Mouse (Mus musculus) CH12.LX (cell line): ENCODE measurements at regions not wholly inside any gene's neighbourhood (a gene's known extent, or its start where the extent isn't known, plus 50 kb on each side); places are given as distances from the start of the nearest gene placed in this dataset.

ENCODE experiments used
- DNase-seq: peaks from one replicate; pipeline ENCODE4 v3.0.0-alpha.2; 2013; ENCODE audit errors: extremely low read depth
- H3K27ac ChIP-seq: 2 replicates; pipeline ENCODE4 v1.5.1; 2012; ENCODE audit warnings: low read depth, mild to moderate bottlenecking, control low read depth, moderate library complexity; ENCODE audit not compliant: insufficient read depth
- H3K27me3 ChIP-seq: replicated peaks from 2 replicates; pipeline ENCODE3; 2012; ENCODE audit warnings: inconsistent platforms
- H3K36me3 ChIP-seq, 2 experiments: replicated peaks in 1 of 2; 2 replicates each; pipeline versions ENCODE3 to v1.6.1; 2012; ENCODE audit warnings: inconsistent platforms in 1 of 2, low read length in 1 of 2, mild to moderate bottlenecking in 1 of 2, mixed read lengths in 1 of 2, moderate library complexity in 1 of 2; ENCODE audit not compliant: control insufficient read depth in 1 of 2, insufficient read depth in 1 of 2
- H3K4me1 ChIP-seq, 2 experiments: 2 replicates each; pipeline ENCODE4 v1.6.1; 2012; ENCODE audit warnings: inconsistent platforms in 1 of 2, moderate library complexity in 1 of 2; ENCODE audit not compliant: insufficient read depth in 2 of 2, control insufficient read depth in 1 of 2
- H3K4me2 ChIP-seq: 2 replicates; pipeline ENCODE4 v1.6.1; 2012; ENCODE audit warnings: low read depth, mild to moderate bottlenecking, control low read depth; ENCODE audit not compliant: poor library complexity, insufficient read depth, severe bottlenecking
- H3K4me3 ChIP-seq, 3 experiments: fragments of 150-350 bp in 1 of 3; sonication (generic) in 1 of 3; replicated peaks in 1 of 3; 2 replicates each; pipeline versions ENCODE3 to v1.5.1; 2011 to 2012; ENCODE audit warnings: low read depth in 2 of 3, low read length in 2 of 3, mild to moderate bottlenecking in 2 of 3, moderate library complexity in 2 of 3, control low read depth in 1 of 3, improper control_type of control experiment in 1 of 3, inconsistent platforms in 1 of 3, mixed read lengths in 1 of 3; ENCODE audit not compliant: poor library complexity in 1 of 3
- H3K79me2 ChIP-seq: replicated peaks from 2 replicates; pipeline ENCODE4 v1.6.1; 2012; ENCODE audit warnings: mild to moderate bottlenecking, moderate library complexity; ENCODE audit not compliant: control insufficient read depth, poor library complexity, insufficient read depth, severe bottlenecking; ENCODE audit errors: extremely low read depth
- H3K9ac ChIP-seq: 2 replicates; pipeline ENCODE4 v1.6.1; 2012; ENCODE audit warnings: low read depth, mild to moderate bottlenecking, control low read depth, moderate library complexity; ENCODE audit not compliant: insufficient read depth
- H3K9me3 ChIP-seq: replicated peaks from 2 replicates; pipeline ENCODE3; 2012; ENCODE audit warnings: low read length, inconsistent platforms, mixed read lengths
- CHD1 ChIP-seq: IDR thresholded peaks from 2 replicates; pipeline ENCODE4 v1.6.1; 2012; ENCODE audit warnings: low read depth, low read length, improper control_type of control experiment, inconsistent platforms
- CTCF ChIP-seq, 2 experiments: IDR thresholded peaks in 1 of 2; conservative IDR thresholded peaks in 1 of 2; 2 replicates each; pipeline ENCODE4 v1.5.1; 2011 to 2012; ENCODE audit warnings: low read depth in 2 of 2, low read length in 2 of 2, improper control_type of control experiment in 1 of 2, inconsistent platforms in 1 of 2, mild to moderate bottlenecking in 1 of 2, moderate library complexity in 1 of 2
- EP300 ChIP-seq: IDR thresholded peaks from 2 replicates; pipeline ENCODE4 v1.6.1; 2011; ENCODE audit warnings: low read length, improper control_type of control experiment
- ETS1 ChIP-seq: conservative IDR thresholded peaks from 2 replicates; pipeline ENCODE4 v1.6.1; 2012; ENCODE audit warnings: low read depth, mild to moderate bottlenecking, inconsistent platforms, low read length, improper control_type of control experiment, moderate library complexity
- GABPA ChIP-seq: IDR thresholded peaks from 2 replicates; pipeline ENCODE4 v1.6.1; 2012; ENCODE audit warnings: low read depth, low read length, improper control_type of control experiment, inconsistent platforms; ENCODE audit not compliant: insufficient replicate concordance
- IRF4 ChIP-seq: IDR thresholded peaks from 2 replicates; pipeline ENCODE4 v1.6.1; 2014; ENCODE audit warnings: low read depth, mild to moderate bottlenecking, inconsistent platforms, low read length, improper control_type of control experiment
- JUND ChIP-seq: conservative IDR thresholded peaks from 2 replicates; pipeline ENCODE4 v1.6.1; 2011; ENCODE audit warnings: low read depth, low read length, improper control_type of control experiment
- MAFK ChIP-seq: IDR thresholded peaks from 2 replicates; pipeline ENCODE4 v1.6.1; 2011; ENCODE audit warnings: low read length, improper control_type of control experiment; ENCODE audit not compliant: insufficient replicate concordance
- MAZ ChIP-seq: IDR thresholded peaks from 2 replicates; pipeline ENCODE4 v1.6.1; 2012; ENCODE audit warnings: low read depth, mild to moderate bottlenecking, inconsistent platforms, low read length, improper control_type of control experiment, moderate library complexity
- MXI1 ChIP-seq: IDR thresholded peaks from 2 replicates; pipeline ENCODE4 v1.6.1; 2011; ENCODE audit warnings: mild to moderate bottlenecking, low read depth, low read length, improper control_type of control experiment
- POLR2AphosphoS2 ChIP-seq: IDR thresholded peaks from 2 replicates; pipeline ENCODE4 v1.6.1; 2011; ENCODE audit warnings: low read depth, low read length, improper control_type of control experiment
- RCOR1 ChIP-seq: conservative IDR thresholded peaks from 2 replicates; pipeline ENCODE4 v1.6.1; 2012; ENCODE audit warnings: low read depth, mild to moderate bottlenecking, inconsistent platforms, low read length, improper control_type of control experiment
- SIN3A ChIP-seq: IDR thresholded peaks from 2 replicates; pipeline ENCODE4 v1.6.1; 2012; ENCODE audit warnings: low read length, improper control_type of control experiment, inconsistent platforms
- SMC3 ChIP-seq: IDR thresholded peaks from 2 replicates; pipeline ENCODE4 v1.6.1; 2011; ENCODE audit warnings: low read depth, low read length, improper control_type of control experiment
- TBP ChIP-seq: conservative IDR thresholded peaks from 2 replicates; pipeline ENCODE4 v1.6.1; 2011; ENCODE audit warnings: low read depth, low read length, improper control_type of control experiment
- TCF12 ChIP-seq: IDR thresholded peaks from 2 replicates; pipeline ENCODE4 v1.6.1; 2014; ENCODE audit warnings: low read depth, mild to moderate bottlenecking, inconsistent platforms, low read length, improper control_type of control experiment
- UBTF ChIP-seq: IDR thresholded peaks from 2 replicates; pipeline ENCODE4 v1.6.1; 2012; ENCODE audit warnings: low read depth, mild to moderate bottlenecking, inconsistent platforms, low read length, improper control_type of control experiment, moderate library complexity
- USF1 ChIP-seq: IDR thresholded peaks from 2 replicates; pipeline ENCODE4 v1.6.1; 2014; ENCODE audit warnings: low read depth, mild to moderate bottlenecking, inconsistent platforms, low read length, improper control_type of control experiment
- USF2 ChIP-seq: conservative IDR thresholded peaks from 2 replicates; pipeline ENCODE4 v1.6.1; 2011; ENCODE audit warnings: low read depth, low read length, improper control_type of control experiment
- ZMIZ1 ChIP-seq: IDR thresholded peaks from 2 replicates; pipeline ENCODE4 v1.6.1; 2012; ENCODE audit warnings: low read depth, mild to moderate bottlenecking, inconsistent platforms, low read length, improper control_type of control experiment
- ZNF384 ChIP-seq: IDR thresholded peaks from 2 replicates; pipeline ENCODE4 v1.6.1; 2012; ENCODE audit warnings: low read depth, low read length, improper control_type of control experiment, inconsistent platforms
- dilution Hi-C: fragments of 300-500 bp; cut with MboI; formaldehyde crosslinking; loops from 2 replicates; pipeline ENCODE4 v1.14.3; 2020; ENCODE audit warnings: low sequenced_read_pairs; ENCODE audit not compliant: extremely low pct_unique_long_range_greater_than_20kb, extremely low pct_ligation_motif_present
- in situ Hi-C: fragments of 300-500 bp; cut with MboI; formaldehyde crosslinking; loops from 3 replicates; pipeline ENCODE4 v1.14.3; 2019; ENCODE audit warnings: low sequenced_read_pairs, low pct_ligation_motif_present, low pct_unique_long_range_greater_than_20kb, mixed read lengths

DNA sequence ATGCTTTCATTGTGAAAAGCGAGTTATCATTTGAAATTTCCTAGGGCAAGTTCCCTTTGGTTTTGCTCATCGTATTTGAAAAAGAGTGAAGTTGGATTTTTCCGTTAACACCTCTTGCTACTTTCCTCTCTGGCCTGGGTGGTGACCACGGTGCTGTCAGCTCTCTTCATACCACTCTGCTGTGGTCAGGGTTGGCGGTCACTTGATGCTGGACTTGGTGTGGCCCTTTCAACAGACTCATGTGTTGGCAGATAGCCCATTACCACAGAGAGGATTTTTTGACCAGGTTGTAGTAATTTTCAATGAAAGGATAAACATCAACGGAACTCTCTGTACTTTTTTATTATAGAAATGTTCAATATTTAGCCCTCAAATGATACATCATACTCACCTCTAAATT is 354.3 kb upstream of the Pik3r1 start:
- H3K36me3 ChIP-seq: no peaks in the 10 kb centered on the region

DNA sequence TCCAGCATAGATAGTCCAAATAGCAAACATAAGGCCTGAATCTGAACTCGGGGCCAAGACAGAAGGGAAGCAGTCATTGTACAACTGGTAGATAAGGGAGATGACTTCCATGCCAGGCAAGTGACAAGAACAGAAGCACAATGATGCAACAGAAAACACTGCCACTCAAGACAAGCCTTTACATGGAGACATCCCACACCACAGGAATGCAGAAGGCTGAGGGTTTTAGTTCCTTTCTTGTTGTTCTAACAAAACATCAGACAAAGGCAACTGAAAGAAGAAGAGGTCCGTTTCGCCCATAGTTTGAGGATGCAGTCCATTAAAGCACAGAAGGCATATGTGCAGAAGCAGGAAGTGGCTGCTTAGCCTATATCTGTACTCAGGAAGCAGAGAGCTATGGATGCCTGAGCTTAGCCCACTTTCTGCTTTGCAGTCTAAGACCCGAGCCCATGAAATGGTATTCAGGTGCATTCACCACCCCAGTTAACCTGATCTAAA is 360.0 kb upstream of the Pik3r1 start:
- no peak for DNase-seq
- Histone ChIP-seq H3K4me2 (no peak overlapping the region), H3K4me1 (peaks cover 0 to 4% of the 10 kb centered on the region in 2 experiments; a peak in 2 of 4 replicates), H3K79me2 (no peaks in the 10 kb centered on the region), H3K4me3 (no peak overlapping the region), H3K27me3 (no peaks in the 10 kb centered on the region), H3K27ac (no peak overlapping the region), H3K36me3 (no peaks in the 10 kb centered on the region), H3K9me3 (no peaks in the 10 kb centered on the region), H3K9ac (no peak overlapping the region)
- no peak for TF ChIP-seq TBP
- no peak for TF ChIP-seq CHD1
- no peak for TF ChIP-seq CTCF (conservative IDR thresholded peaks at IDR 0.05 in 1 of 2, IDR thresholded peaks at IDR 0.05 in 1 of 2; ENCODE audit: low read depth in 2 of 2, low read length in 2 of 2)
- no peak for TF ChIP-seq ETS1
- dilution Hi-C loops (no loop called here), in situ Hi-C loops (no loop called here)

More for the DNA sequence above, 354.3 kb upstream of the Pik3r1 start:
- in situ Hi-C loops (no loop called here), dilution Hi-C loops (no loop called here)
- H3K79me2 ChIP-seq: no peaks in the 10 kb centered on the region
- H3K9me3 ChIP-seq: no peaks in the 10 kb centered on the region
- no peak for DNase-seq
- H3K4me1 ChIP-seq: no peaks in the 10 kb centered on the region
- no peak overlapping the region for H3K4me3 ChIP-seq
- H3K27me3 ChIP-seq: no peaks in the 10 kb centered on the region
- H3K27ac ChIP-seq: no peak overlapping the region
- no peak overlapping the region for H3K4me2 ChIP-seq
- no peak overlapping the region for H3K9ac ChIP-seq
- no peak for TF ChIP-seq USF2
- no peak for TF ChIP-seq POLR2AphosphoS2
- TF ChIP-seq, all 38 proteins: peak for 0

DNA sequence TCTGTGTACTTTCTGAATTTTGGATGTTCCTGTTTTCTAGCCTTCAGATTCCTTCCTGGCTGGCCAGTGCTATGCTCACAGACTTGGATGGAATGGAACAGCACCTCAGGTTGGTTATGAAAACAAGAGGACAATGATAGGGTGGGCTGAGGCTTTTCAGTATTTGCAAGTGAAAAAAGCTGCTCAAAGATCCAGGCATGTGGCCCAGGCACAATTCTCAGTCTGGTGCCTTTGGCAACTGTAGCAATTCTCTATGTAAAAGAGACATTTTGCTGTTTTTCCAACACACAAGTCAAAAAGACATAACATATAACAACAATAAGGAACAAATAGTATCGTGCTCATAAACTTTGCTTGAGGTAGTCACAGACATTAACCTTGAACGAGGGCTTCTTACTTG is 363.4 kb upstream of the Pik3r1 start:
- Histone ChIP-seq H3K9me3 (no peaks in the 10 kb centered on the region), H3K27ac (no peak overlapping the region), H3K4me1 (peaks cover 0 to 24% of the 10 kb centered on the region in 2 experiments; a peak in 3 of 4 replicates), H3K79me2 (no peaks in the 10 kb centered on the region), H3K36me3 (no peaks in the 10 kb centered on the region), H3K9ac (no peak overlapping the region), H3K27me3 (no peaks in the 10 kb centered on the region), H3K4me2 (no peak overlapping the region), H3K4me3 (no peak overlapping the region)
- dilution Hi-C loops: no loop called here
- TF ChIP-seq JUND (no peak), MAZ (no peak), RCOR1 (no peak), TBP (no peak), IRF4 (no peak), MXI1 (no peak), ZNF384 (no peak), TCF12 (no peak), SIN3A (no peak), SMC3 (no peak), MAFK (no peak), EP300 (no peak), USF1 (no peak), POLR2AphosphoS2 (no peak), GABPA (no peak), UBTF (no peak), USF2 (no peak), ZMIZ1 (no peak)
- in situ Hi-C loops: no loop called here
- no peak for DNase-seq
